Mouse (Mus musculus) limb, embryonic 15.5 days (tissue): ENCODE measurements around the gene Med31. TPM values are rescaled to one million over a fixed set of nuclear protein-coding genes. Genes with fewer than 3 reads are reported as not detected.

Experiments used
- polyA plus RNA-seq: library from polyadenylated mRNA; unstranded; fragments of >200 nt; fragmentation: Nextera tagmentation; extraction: Ambion mirVana; gene quantifications from 2 replicates; pipeline ENCODE4 v1.2.1, GENCODE M21; 2015

Med31 gene
- polyA plus RNA-seq, 1 experiment from 2014 or later = 36.6 TPM

Other genes starting within 250 kb of the Med31 start
- 0.43 and 0.45 TPM in 2 replicates for gene Aipl1, start 178.1 kb downstream of the Med31 start, polyA plus RNA-seq
- gene Pimreg, start 173.6 kb downstream of the Med31 start, polyA plus RNA-seq = 79.2 and 86.1 TPM in 2 replicates
- 0.68 and 0.70 TPM in 2 replicates for gene Pitpnm3, start 79.8 kb downstream of the Med31 start, polyA plus RNA-seq
- gene Gm43951, start 8.8 kb downstream of the Med31 start, polyA plus RNA-seq = 0.29 and 0.56 TPM in 2 replicates
- gene 4933427D14Rik, start 8.1 kb downstream of the Med31 start, polyA plus RNA-seq = 12.9 and 14.7 TPM in 2 replicates
- 257 and 283 TPM in 2 replicates for gene Txndc17, start 8.0 kb downstream of the Med31 start, polyA plus RNA-seq
- 3.2 and 4.5 TPM in 2 replicates for gene Slc13a5, start 51.6 kb upstream of the Med31 start, polyA plus RNA-seq
- 3.2 and 3.5 TPM in 2 replicates for gene Xaf1, start 86.0 kb upstream of the Med31 start, polyA plus RNA-seq
- not detected in 2 replicates for gene Fbxo39, start 98.9 kb upstream of the Med31 start, polyA plus RNA-seq
- 1.5 and 1.6 TPM in 2 replicates for gene Tekt1, start 146.8 kb upstream of the Med31 start, polyA plus RNA-seq
- 85.0 and 97.2 TPM in 2 replicates for gene Smtnl2, start 196.1 kb upstream of the Med31 start, polyA plus RNA-seq
- 10.4 and 11.5 TPM in 2 replicates for gene Ggt6, start 219.9 kb upstream of the Med31 start, polyA plus RNA-seq
- 127 and 128 TPM in 2 replicates for gene Mybbp1a, start 225.8 kb upstream of the Med31 start, polyA plus RNA-seq